Mouse (Mus musculus) heart, adult 18-20 months (tissue): ENCODE measurements around the gene Olfr141. TPM values are rescaled to one million over a fixed set of nuclear protein-coding genes. Genes with fewer than 3 reads are reported as not detected.

Source experiments
- DNase-seq, 2 experiments: peaks; one replicate each; pipeline ENCODE4 v3.0.0; 2021 to 2022; ENCODE audit warnings: mixed read lengths in 1 of 2
- long read RNA-seq, 2 experiments: library from polyadenylated mRNA; stranded (forward); transcript quantifications; one replicate each; pipeline ENCODE4 v2.0.0; 2021
- total RNA-seq, 2 experiments: library from RNA; stranded (reverse); gene quantifications; 2 replicates each; pipeline ENCODE4 v1.2.3; 2021

Gene Olfr141
- not detected for total RNA-seq
- long read RNA-seq, experiment 1: 0 reads
- long read RNA-seq, experiment 2: 0 reads

DNA sequence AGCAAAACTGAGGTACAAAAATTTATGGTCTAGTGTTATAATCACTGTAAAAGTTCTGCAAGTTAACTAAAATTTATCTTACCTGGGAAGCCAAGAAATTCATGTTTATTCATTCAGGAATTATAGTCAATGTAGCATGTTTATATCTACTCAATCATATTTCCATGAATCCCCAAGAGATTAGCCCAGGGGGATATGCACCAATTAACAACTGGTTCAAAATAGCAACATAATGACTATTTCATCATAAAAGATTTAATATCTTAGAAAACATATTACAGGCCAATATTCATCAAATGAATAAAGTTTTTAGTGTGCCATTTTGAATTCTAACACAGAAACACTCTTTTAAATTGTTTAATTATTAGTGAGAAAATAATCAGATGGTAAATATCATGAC, at the start of gene Olfr141:
TSS of gene Olfr141 (minus strand) at position 101 of the 400 bp plus-strand sequence.
- DNase-seq: no peak

DNA sequence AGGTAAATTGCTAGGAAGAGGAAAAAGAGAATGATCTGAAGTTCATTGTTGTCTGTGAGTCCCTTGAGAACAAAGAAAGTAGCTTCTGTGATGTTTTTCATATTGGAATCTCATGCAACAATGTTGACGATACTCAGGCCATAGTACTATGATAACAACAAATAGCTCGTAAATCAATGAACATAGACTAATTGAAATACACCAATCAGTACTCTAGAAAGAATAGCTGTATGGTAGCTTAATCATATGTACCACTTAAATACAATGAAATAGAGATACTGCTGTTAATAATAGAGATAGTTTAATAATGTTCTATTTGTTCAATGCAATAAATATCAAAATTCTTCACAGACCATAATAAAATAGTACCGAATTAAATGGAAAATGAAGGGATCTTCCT, 41.8 kb upstream of the Olfr141 start, which contains the start of gene Olfr1095:
TSS of gene Olfr1095 (minus strand) at position 101 of the 400 bp plus-strand sequence.
- DNase-seq: no peak

DNA sequence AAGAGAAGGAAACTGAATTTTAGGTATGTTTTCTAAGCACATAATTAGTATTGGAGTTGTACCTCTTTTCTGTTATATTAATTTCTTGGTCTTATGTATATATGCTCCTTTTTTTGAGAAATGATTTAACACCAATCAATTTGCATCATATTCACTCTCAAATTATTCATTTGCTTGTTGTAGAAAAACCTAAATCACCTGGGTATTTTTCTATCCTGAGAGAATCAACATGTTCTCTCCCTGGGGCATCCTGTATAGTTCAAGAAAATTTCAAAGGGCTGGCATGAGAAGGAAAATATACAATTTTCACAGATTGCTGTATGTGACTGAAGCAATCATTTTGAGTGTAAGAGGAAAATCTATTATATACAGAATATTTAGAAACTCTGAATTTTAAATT, 14.5 kb upstream of the Olfr141 start, which contains the start of gene Olfr1094:
TSS of gene Olfr1094 (plus strand) at position 301 of the 400 bp plus-strand sequence.
- DNase-seq: no peak

DNA sequence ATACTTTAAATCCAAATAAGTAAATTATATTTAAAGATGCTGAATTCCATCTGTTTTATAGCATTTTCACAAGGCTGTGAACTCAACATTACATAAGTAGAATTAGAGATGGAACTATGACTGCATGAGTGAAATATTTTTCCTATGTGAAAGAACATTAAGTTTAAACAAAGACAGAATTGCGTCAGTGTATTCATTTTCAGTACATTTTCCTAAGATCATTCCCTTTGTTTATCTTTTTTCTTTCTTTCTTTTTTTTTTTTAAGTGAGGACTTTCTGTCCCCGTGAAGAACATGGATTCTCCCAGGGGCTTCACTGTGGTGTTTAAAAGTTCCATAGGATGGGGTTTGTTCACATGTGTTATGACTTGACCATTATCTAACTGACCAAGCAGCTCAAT, 27.6 kb downstream of the Olfr141 start, which contains the start of gene Olfr1093:
TSS of gene Olfr1093 (plus strand) at position 301 of the 400 bp plus-strand sequence.
- no peak for DNase-seq

DNA sequence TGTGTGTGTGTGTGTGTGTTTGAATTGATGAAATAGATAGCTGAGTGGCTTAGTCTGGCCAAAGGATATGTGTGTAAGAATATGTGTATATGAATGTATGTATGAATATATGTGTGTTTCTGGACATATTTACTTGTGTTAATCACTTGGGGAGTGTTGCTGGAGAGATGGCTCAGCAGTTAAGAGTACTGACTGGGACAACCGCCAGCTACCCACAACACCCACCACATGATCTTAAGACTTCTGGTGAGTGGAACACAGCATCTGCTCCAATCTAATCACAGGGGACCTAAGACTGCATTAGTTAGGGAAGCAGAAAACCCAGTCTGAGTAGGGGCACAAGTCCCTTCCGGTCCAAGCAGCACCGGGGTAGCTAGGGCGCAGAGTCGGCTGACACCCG, 48.8 kb downstream of the Olfr141 start:
- no peak for DNase-seq

DNA sequence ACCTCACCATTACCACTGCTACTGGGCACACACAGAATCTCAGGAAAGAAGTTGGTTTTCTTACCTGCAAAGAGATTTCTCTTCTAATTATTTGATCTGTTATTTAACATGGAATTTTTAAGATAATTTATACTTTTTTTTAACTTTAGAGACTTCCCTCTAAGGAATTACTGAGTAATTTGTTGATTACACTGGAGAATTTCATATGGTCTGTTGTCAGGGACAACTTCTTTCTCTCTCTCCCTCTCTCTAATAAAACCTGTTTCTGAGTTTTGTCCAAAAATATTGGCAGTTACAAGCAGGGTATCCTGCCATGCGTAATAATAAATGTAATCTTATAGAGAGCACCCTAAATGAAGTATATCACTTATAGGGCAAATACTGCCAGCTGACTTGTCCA, 50.9 kb downstream of the Olfr141 start, which contains the start of gene Olfr1090:
TSS of gene Olfr1090 (minus strand) at position 101 of the 400 bp plus-strand sequence.
- DNase-seq: no peak

Other genes with a start within 250 kb of the Olfr141 start
- gene Olfr1082, start 211.1 kb downstream of the Olfr141 start, total RNA-seq: not detected
- not detected for gene Olfr1084, start 170.3 kb downstream of the Olfr141 start, total RNA-seq
- gene Olfr1085, start 148.0 kb downstream of the Olfr141 start, total RNA-seq: not detected
- gene Olfr1086, start 129.9 kb downstream of the Olfr141 start, total RNA-seq: not detected
- gene Olfr1087, start 111.6 kb downstream of the Olfr141 start, total RNA-seq: not detected
- not detected for gene Olfr1089, start 76.3 kb downstream of the Olfr141 start, total RNA-seq
- not detected for gene Olfr1090, start 51.0 kb downstream of the Olfr141 start, total RNA-seq
- gene Olfr1093, start 27.5 kb downstream of the Olfr141 start, total RNA-seq: not detected
- not detected for gene Olfr1094, start 14.6 kb upstream of the Olfr141 start, total RNA-seq
- not detected for gene Olfr1095, start 41.7 kb upstream of the Olfr141 start, total RNA-seq
- gene Gm13723, start 64.8 kb upstream of the Olfr141 start, total RNA-seq: not detected
- gene Olfr1097, start 82.2 kb upstream of the Olfr141 start, total RNA-seq: not detected
- gene Olfr1098, start 114.5 kb upstream of the Olfr141 start, total RNA-seq: not detected
- not detected for gene Olfr1099, start 150.7 kb upstream of the Olfr141 start, total RNA-seq
- not detected for gene Olfr1100, start 169.9 kb upstream of the Olfr141 start, total RNA-seq
- gene Olfr1101, start 181.2 kb upstream of the Olfr141 start, total RNA-seq: not detected
- gene Olfr1102, start 188.4 kb upstream of the Olfr141 start, total RNA-seq: not detected
- not detected for gene Olfr1104, start 217.1 kb upstream of the Olfr141 start, total RNA-seq
- not detected for gene Olfr1105, start 226.5 kb upstream of the Olfr141 start, total RNA-seq
- gene Olfr1106, start 242.3 kb upstream of the Olfr141 start, total RNA-seq: not detected